Mouse (Mus musculus): ENCODE data around the gene Smap1. TPM values are rescaled to one million over a fixed set of nuclear protein-coding genes. Genes with fewer than 3 reads are reported as not detected.

Gene Smap1
- polyA plus RNA-seq, 2 experiments: 59.3 to 84.6 TPM

DNA sequence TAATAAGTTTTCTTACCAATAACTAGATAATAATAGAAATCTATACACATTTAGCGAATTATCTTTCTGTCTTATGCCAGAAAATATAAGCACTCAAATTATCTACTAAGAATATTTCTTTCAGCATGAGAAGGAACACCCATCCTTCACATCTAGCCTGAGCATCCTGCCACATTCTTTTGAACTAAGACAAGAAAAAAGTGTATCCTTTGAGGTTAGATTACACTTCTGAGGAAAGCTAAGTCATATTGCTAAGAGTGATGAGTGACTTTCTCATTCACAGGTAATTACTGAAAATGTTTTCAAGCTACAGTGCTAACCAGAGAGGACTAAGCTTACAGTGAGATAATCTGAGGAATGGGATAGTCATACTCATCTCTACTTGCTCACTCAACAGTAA, 39.4 kb downstream of the Smap1 start:
- 96% methylated on average over 1 of the region's 1 CpGs for WGBS
- Histone ChIP-seq H3K27ac (replicated peaks; ENCODE audit: low read depth, low read length) (no peak overlapping the region), H3K4me3 (replicated peaks; ENCODE audit: low read length) (no peak overlapping the region), H3K9me3 (ENCODE audit: control insufficient read depth, low read length) (no peaks in the 10 kb centered on the region), H3K4me2 (replicated peaks; ENCODE audit: low read depth, low read length, severe bottlenecking) (no peak overlapping the region), H3K36me3 (ENCODE audit: control insufficient read depth, insufficient read depth, low read length) (no peaks in the 10 kb centered on the region), H3K27me3 (ENCODE audit: control insufficient read depth, insufficient read depth, low read length) (no peaks in the 10 kb centered on the region), H3K9ac (ENCODE audit: low read depth, low read length, severe bottlenecking) (no peak overlapping the region), H3K4me1 (ENCODE audit: control insufficient read depth, insufficient read depth, low read length) (no peaks in the 10 kb centered on the region)
- ATAC-seq (ENCODE audit: low FRiP score, low read depth) (no peak), DNase-seq (ENCODE audit: low spot score) (no peak)
- no peak for TF ChIP-seq POLR2A (IDR thresholded peaks at IDR 0.05; ENCODE audit: borderline replicate concordance, extremely low read depth, insufficient read depth, insufficient read length)

GRCm38 (mm10) chr1:23872194-23872593, 49.9 kb downstream of the Smap1 start:
- Histone ChIP-seq H3K9ac (ENCODE audit: low read depth, low read length, severe bottlenecking) (no peak overlapping the region), H3K4me1 (ENCODE audit: control insufficient read depth, insufficient read depth, low read length) (no peaks in the 10 kb centered on the region; the same call in 1 of the 2 replicates), H3K4me3 (replicated peaks; ENCODE audit: low read length) (no peak overlapping the region), H3K36me3 (ENCODE audit: control insufficient read depth, insufficient read depth, low read length) (peaks cover 16% of the 10 kb centered on the region), H3K4me2 (replicated peaks; ENCODE audit: low read depth, low read length, severe bottlenecking) (no peak overlapping the region), H3K27ac (replicated peaks; ENCODE audit: low read depth, low read length) (no peak overlapping the region), H3K9me3 (ENCODE audit: control insufficient read depth, low read length) (no peaks in the 10 kb centered on the region), H3K27me3 (ENCODE audit: control insufficient read depth, insufficient read depth, low read length) (no peaks in the 10 kb centered on the region)
- DNase-seq (ENCODE audit: low spot score) (no peak), ATAC-seq (ENCODE audit: low FRiP score, low read depth) (no peak)
- WGBS: 90% methylated on average over 1 of the region's 1 CpGs
- TF ChIP-seq POLR2A (IDR thresholded peaks at IDR 0.05; ENCODE audit: borderline replicate concordance, extremely low read depth, insufficient read depth, insufficient read length): no peak

GRCm38 (mm10) chr1:23867350-23867862, 54.7 kb downstream of the Smap1 start:
- ATAC-seq (ENCODE audit: low FRiP score, low read depth): no peak
- no peak for TF ChIP-seq POLR2A (IDR thresholded peaks at IDR 0.05; ENCODE audit: borderline replicate concordance, extremely low read depth, insufficient read depth, insufficient read length)
- Histone ChIP-seq H3K27ac (replicated peaks; ENCODE audit: low read depth, low read length) (no peak overlapping the region), H3K9me3 (ENCODE audit: control insufficient read depth, low read length) (no peaks in the 10 kb centered on the region), H3K4me2 (replicated peaks; ENCODE audit: low read depth, low read length, severe bottlenecking) (no peak overlapping the region), H3K36me3 (ENCODE audit: control insufficient read depth, insufficient read depth, low read length) (peaks cover 8% of the 10 kb centered on the region), H3K27me3 (ENCODE audit: control insufficient read depth, insufficient read depth, low read length) (no peaks in the 10 kb centered on the region), H3K9ac (ENCODE audit: low read depth, low read length, severe bottlenecking) (no peak overlapping the region), H3K4me3 (replicated peaks; ENCODE audit: low read length) (no peak overlapping the region), H3K4me1 (ENCODE audit: control insufficient read depth, insufficient read depth, low read length) (no peaks in the 10 kb centered on the region; the same call in 1 of the 2 replicates)
- WGBS: 77% methylated on average over 2 of the region's 2 CpGs
- DNase-seq (ENCODE audit: low spot score): no peak

DNA sequence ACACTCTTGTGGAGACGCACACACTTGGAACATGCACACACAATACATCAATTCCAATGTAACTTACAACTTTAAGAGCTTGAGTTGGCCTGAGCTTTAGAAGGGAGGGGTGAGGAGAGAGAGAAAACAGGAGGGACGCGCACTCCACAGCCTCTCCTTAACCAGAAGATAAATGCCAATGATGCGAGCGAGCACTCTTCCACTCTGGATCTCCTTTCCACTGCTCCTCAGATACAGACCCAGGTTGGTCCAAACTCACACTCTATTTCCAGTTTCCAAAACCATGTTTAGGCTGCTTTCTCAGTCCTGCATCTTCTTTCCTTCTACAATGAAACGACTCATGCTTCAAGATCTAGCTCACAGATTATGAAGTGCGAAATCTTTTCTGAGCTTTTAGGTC, 56.6 kb downstream of the Smap1 start:
- no peak overlapping the region for H3K9ac ChIP-seq (ENCODE audit: low read depth, low read length, severe bottlenecking)
- no peaks in the 10 kb centered on the region; the same call in 1 of the 2 replicates for H3K4me1 ChIP-seq (ENCODE audit: control insufficient read depth, insufficient read depth, low read length)
- no peak overlapping the region for H3K4me3 ChIP-seq (replicated peaks; ENCODE audit: low read length)
- no peaks in the 10 kb centered on the region for H3K9me3 ChIP-seq (ENCODE audit: control insufficient read depth, low read length)
- H3K4me2 ChIP-seq (replicated peaks; ENCODE audit: low read depth, low read length, severe bottlenecking): no peak overlapping the region
- H3K36me3 ChIP-seq (ENCODE audit: control insufficient read depth, insufficient read depth, low read length): peaks cover 8% of the 10 kb centered on the region
- no peak for ATAC-seq (ENCODE audit: low FRiP score, low read depth)
- DNase-seq (ENCODE audit: low spot score): no peak
- H3K27ac ChIP-seq (replicated peaks; ENCODE audit: low read depth, low read length): no peak overlapping the region
- 93% methylated on average over 7 of the region's 7 CpGs for WGBS
- TF ChIP-seq POLR2A (IDR thresholded peaks at IDR 0.05; ENCODE audit: borderline replicate concordance, extremely low read depth, insufficient read depth, insufficient read length): no peak
- no peaks in the 10 kb centered on the region for H3K27me3 ChIP-seq (ENCODE audit: control insufficient read depth, insufficient read depth, low read length)

- 87% methylated on average over 2 of the region's 2 CpGs for WGBS
These were observed 61.2 kb downstream of the Smap1 start for GRCm38 (mm10) chr1:23860944-23861343.

DNA sequence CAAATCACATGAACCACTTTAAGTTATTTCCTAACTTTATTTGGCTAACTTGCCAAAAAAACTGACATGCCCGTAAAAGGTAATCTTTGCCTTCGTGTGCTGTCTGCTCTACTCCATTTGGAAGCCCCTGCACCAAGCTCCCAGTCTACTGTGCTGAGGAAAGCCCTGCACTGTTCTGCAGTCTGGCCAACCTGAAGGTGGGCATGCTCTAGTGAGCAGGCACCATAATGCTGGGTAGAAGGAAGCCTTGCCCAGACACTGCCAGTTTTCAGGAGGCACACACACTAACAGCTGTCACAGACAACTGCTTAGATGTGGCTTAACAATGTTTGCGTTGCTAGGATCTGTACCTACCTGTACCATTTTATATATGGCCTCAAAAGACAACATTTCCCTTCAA, 66.5 kb downstream of the Smap1 start:
- Histone ChIP-seq H3K4me3 (replicated peaks; ENCODE audit: low read length) (no peak overlapping the region), H3K27me3 (ENCODE audit: control insufficient read depth, insufficient read depth, low read length) (no peaks in the 10 kb centered on the region), H3K27ac (replicated peaks; ENCODE audit: low read depth, low read length) (no peak overlapping the region), H3K36me3 (ENCODE audit: control insufficient read depth, insufficient read depth, low read length) (peaks cover 33% of the 10 kb centered on the region), H3K9me3 (ENCODE audit: control insufficient read depth, low read length) (no peaks in the 10 kb centered on the region), H3K9ac (ENCODE audit: low read depth, low read length, severe bottlenecking) (no peak overlapping the region), H3K4me2 (replicated peaks; ENCODE audit: low read depth, low read length, severe bottlenecking) (no peak overlapping the region), H3K4me1 (ENCODE audit: control insufficient read depth, insufficient read depth, low read length) (no peaks in the 10 kb centered on the region)
- no peak for TF ChIP-seq POLR2A (IDR thresholded peaks at IDR 0.05; ENCODE audit: borderline replicate concordance, extremely low read depth, insufficient read depth, insufficient read length)
- ATAC-seq (ENCODE audit: low FRiP score, low read depth) (no peak), DNase-seq (ENCODE audit: low spot score) (no peak)
- 71% methylated on average over 3 of the region's 3 CpGs for WGBS

More at GRCm38 (mm10) chr1:23860944-23861343, 61.2 kb downstream of the Smap1 start:
- no peak overlapping the region for H3K4me2 ChIP-seq (replicated peaks; ENCODE audit: low read depth, low read length, severe bottlenecking)
- H3K27me3 ChIP-seq (ENCODE audit: control insufficient read depth, insufficient read depth, low read length): no peaks in the 10 kb centered on the region
- DNase-seq (ENCODE audit: low spot score): no peak
- H3K9ac ChIP-seq (ENCODE audit: low read depth, low read length, severe bottlenecking): no peak overlapping the region
- no peak for TF ChIP-seq POLR2A (IDR thresholded peaks at IDR 0.05; ENCODE audit: borderline replicate concordance, extremely low read depth, insufficient read depth, insufficient read length)
- no peaks in the 10 kb centered on the region for H3K9me3 ChIP-seq (ENCODE audit: control insufficient read depth, low read length)
- no peak overlapping the region for H3K27ac ChIP-seq (replicated peaks; ENCODE audit: low read depth, low read length)
- no peak for ATAC-seq (ENCODE audit: low FRiP score, low read depth)
- H3K36me3 ChIP-seq (ENCODE audit: control insufficient read depth, insufficient read depth, low read length): peaks cover 20% of the 10 kb centered on the region
- no peaks in the 10 kb centered on the region for H3K4me1 ChIP-seq (ENCODE audit: control insufficient read depth, insufficient read depth, low read length)
- H3K4me3 ChIP-seq (replicated peaks; ENCODE audit: low read length): no peak overlapping the region

All from limb, embryonic 14.5 days (tissue).